Comparison of ENCODE assay signal across 9 mouse cellular contexts in the genomic region with DNA sequence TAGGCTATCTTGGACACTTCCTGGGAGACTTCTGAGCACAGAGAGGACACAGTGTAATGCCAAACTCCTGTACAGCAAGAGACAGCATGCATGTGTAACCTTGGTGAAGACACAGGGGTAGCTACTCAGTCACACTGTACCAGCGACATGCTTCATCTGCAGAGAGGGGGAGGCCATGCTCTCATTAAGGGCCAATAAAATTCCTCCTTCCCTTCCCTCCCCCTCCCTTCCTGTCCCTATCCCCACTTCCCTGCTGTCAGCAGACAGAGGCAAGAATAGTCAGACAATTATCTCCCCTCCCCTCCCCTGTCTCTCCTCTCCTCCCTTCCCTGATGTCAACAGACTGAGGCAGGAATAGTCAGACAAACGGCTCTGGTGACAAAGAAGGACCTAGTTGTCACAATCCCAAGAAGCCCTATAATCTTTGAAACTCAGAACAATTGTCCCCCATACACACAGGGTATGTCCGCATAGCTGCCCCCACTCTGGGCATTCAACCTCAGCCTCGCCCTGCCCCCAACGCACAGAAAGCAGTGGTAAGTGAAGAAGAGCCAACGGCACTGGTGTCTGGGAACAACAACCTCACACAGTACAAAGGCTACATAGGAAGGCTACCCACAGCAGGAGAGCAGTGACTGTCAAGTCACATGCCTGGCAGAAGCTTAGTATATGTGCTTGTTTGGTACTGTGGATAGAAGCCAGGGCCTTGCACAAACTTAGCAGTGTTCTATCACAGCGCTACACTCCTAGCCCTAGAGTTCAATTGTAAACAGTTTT. TPM values are rescaled to one million over a fixed set of nuclear protein-coding genes. Genes with fewer than 3 reads are reported as not detected.
DNase-seq lines count a peak whose midpoint lies in the region; ATAC-seq and TF ChIP-seq lines count a peak whose summit lies in the region.
"Had no signal": no experiment of that assay in that cellular context is flagged by ENCODE, and none has a peak within 500 bp of the region (broad histone marks: within the 10 kb centered on the region; RNA-seq: fewer than 3 reads in every experiment).

No protein-coding gene starts in this region.

- peaks cover 27% of the 10 kb centered on the region for H3K4me1 ChIP-seq in forebrain, embryonic 14.5 days (ENCODE audit: control insufficient read depth, insufficient read depth, low read length)
- peaks cover 26% of the 10 kb centered on the region for H3K4me1 ChIP-seq in midbrain, postnatal 0 days (ENCODE audit: insufficient read depth, low read length)

- H3K36me3 ChIP-seq in forebrain, embryonic 14.5 days (ENCODE audit: control insufficient read depth, insufficient read depth, low read length): no peaks in the 10 kb centered on the region
- no peaks in the 10 kb centered on the region for H3K36me3 ChIP-seq in midbrain, postnatal 0 days (ENCODE audit: insufficient read depth, low read length)

- no peak overlapping the region for H3K4me3 ChIP-seq in forebrain, embryonic 14.5 days (ENCODE audit: low read depth, low read length)
- H3K4me3 ChIP-seq in midbrain, postnatal 0 days (ENCODE audit: low read depth, low read length): no peak overlapping the region

- peak overlapping the region; percentile 28; the same call in 1 of the 2 replicates for H3K4me2 ChIP-seq in forebrain, embryonic 14.5 days (ENCODE audit: low read length)
- no peak overlapping the region for H3K4me2 ChIP-seq in midbrain, postnatal 0 days (ENCODE audit: low read depth, low read length, poor library complexity, severe bottlenecking)

- no peaks in the 10 kb centered on the region for H3K9me3 ChIP-seq in forebrain, embryonic 14.5 days (replicated peaks; ENCODE audit: control insufficient read depth, low read length)
- no peaks in the 10 kb centered on the region for H3K9me3 ChIP-seq in midbrain, postnatal 0 days (ENCODE audit: low read length)

- WGBS in forebrain, embryonic 14.5 days: 18% methylated on average over 7 of the region's 7 CpGs
- WGBS in midbrain, postnatal 0 days: 14% methylated on average over 7 of the region's 7 CpGs

- intact Hi-C loops in heart, postnatal 25 days (cut with DNase I): no loop called here

- ATAC-seq in forebrain, embryonic 14.5 days: peak; percentile 85
- ATAC-seq in midbrain, postnatal 0 days (ENCODE audit: low FRiP score): peak; percentile 77

- H3K27ac ChIP-seq in forebrain, embryonic 14.5 days (ENCODE audit: low read depth, low read length): peak overlapping the region; percentile 89
- peak overlapping the region; percentile 71 for H3K27ac ChIP-seq in midbrain, postnatal 0 days (ENCODE audit: low read depth, low read length)

- TF ChIP-seq CTCF in midbrain, postnatal 0 days (IDR thresholded peaks at IDR 0.05): no peak

- H3K9ac ChIP-seq in forebrain, embryonic 14.5 days (ENCODE audit: low read length): peak overlapping the region; percentile 36; the same call in 1 of the 2 replicates
- H3K9ac ChIP-seq in midbrain, postnatal 0 days (replicated peaks; ENCODE audit: low read length, poor library complexity, severe bottlenecking): no peak overlapping the region

- no peaks in the 10 kb centered on the region for H3K27me3 ChIP-seq in forebrain, embryonic 14.5 days (replicated peaks; ENCODE audit: control insufficient read depth, insufficient read depth, low read length)
- no peaks in the 10 kb centered on the region for H3K27me3 ChIP-seq in midbrain, postnatal 0 days (ENCODE audit: insufficient read depth, low read length)

- peak; percentile 98 for DNase-seq in heart, adult 11 months
- DNase-seq in heart, postnatal 25 days (ENCODE audit: low spot score): no peak
- DNase-seq in T-cell, adult 2 months (ENCODE audit: low spot score): peak; percentile 34
- peak; percentile 80 for DNase-seq in forebrain, embryonic 14.5 days (ENCODE audit: low spot score)
- peak; percentile 35 to 42 for DNase-seq in kidney, postnatal 25 days
- DNase-seq in midbrain, postnatal 0 days (ENCODE audit: low spot score): peak; percentile 79
- DNase-seq in ovary, postnatal 10 days (ENCODE audit: low spot score): no peak
- DNase-seq in urinary bladder, adult 2 months (ENCODE audit: low spot score): no peak

RNA-seq across cellular contexts. Expression of gene Rasa3, which starts 28.8 kb away (rescaled TPM):
- 10 to 100 TPM; 14.8 to 19.8 TPM for total RNA-seq in heart, postnatal 25 days (2021)
- 17.3 and 22.3 TPM in 2 replicates for polyA plus RNA-seq in forebrain, embryonic 14.5 days (2014; fragmentation: Nextera tagmentation; extraction: Ambion mirVana)
- 43.9 and 52.7 TPM in 2 replicates for total RNA-seq in midbrain, postnatal 0 days (2014; rRNA removed)
- 20.5 and 23.5 TPM in 2 replicates for polyA plus RNA-seq in midbrain, postnatal 0 days (2015; fragmentation: Nextera tagmentation; extraction: Ambion mirVana)
- polyA plus RNA-seq in urinary bladder, adult 2 months (2012; rRNA removed): 49.5 and 51.4 TPM in 2 replicates

RNA-seq across cellular contexts. Expression of gene Cfap97d2, which starts 57.1 kb away (rescaled TPM):
- total RNA-seq in heart, postnatal 25 days (2021): not detected
- polyA plus RNA-seq in forebrain, embryonic 14.5 days (2014; fragmentation: Nextera tagmentation; extraction: Ambion mirVana): 1.1 TPM in 2 replicates
- total RNA-seq in midbrain, postnatal 0 days (2014; rRNA removed): 0.24 and 4.9 TPM in 2 replicates
- 1.4 and 2.8 TPM in 2 replicates for polyA plus RNA-seq in midbrain, postnatal 0 days (2015; fragmentation: Nextera tagmentation; extraction: Ambion mirVana)
- 0.11 and 0.27 TPM in 2 replicates for polyA plus RNA-seq in urinary bladder, adult 2 months (2012; rRNA removed)
- total RNA-seq: MEL had no signal

Comparison
In these comparisons a context has a peak if more than half of its experiments do, and no peak if none do; other contexts are left out.
1. DNase-seq: peak in heart, adult 11 months (single experiment), T-cell, adult 2 months (single experiment), forebrain, embryonic 14.5 days (single experiment), kidney, postnatal 25 days (2 of 2) and midbrain, postnatal 0 days (single experiment); none in heart, postnatal 25 days (single experiment), ovary, postnatal 10 days (single experiment) and urinary bladder, adult 2 months (single experiment).